Mouse (Mus musculus): Measurements from ENCODE around the gene Hist2h2aa1.
"Not testable (repeated sequence)": the region's sequence is repeated elsewhere in the genome, so short reads cannot be mapped to it uniquely, and the experiment has no call there.

The Hist2h2aa1 gene

DNA sequence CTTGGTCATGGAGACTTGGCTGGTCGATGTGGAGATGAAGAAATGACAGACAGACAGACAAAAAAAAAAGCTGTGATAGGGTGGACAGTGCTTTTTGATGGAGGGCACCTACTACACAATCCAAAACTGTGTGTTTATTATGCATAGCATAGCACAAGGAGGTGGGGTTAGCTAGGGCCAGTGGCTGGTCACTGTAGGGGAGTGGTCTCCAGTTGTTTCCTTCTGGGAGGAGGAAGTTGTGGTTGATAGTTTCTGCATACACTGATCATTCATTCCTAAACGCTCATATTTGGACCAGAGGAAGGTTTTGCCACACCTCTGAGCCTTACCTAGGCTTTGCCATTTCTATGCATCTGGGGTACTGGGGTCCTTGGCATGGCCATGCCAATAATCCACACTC, 14.9 kb upstream of the Hist2h2aa1 start:
- no peak for DNase-seq (ENCODE audit: low spot score in 2 of 2)

DNA sequence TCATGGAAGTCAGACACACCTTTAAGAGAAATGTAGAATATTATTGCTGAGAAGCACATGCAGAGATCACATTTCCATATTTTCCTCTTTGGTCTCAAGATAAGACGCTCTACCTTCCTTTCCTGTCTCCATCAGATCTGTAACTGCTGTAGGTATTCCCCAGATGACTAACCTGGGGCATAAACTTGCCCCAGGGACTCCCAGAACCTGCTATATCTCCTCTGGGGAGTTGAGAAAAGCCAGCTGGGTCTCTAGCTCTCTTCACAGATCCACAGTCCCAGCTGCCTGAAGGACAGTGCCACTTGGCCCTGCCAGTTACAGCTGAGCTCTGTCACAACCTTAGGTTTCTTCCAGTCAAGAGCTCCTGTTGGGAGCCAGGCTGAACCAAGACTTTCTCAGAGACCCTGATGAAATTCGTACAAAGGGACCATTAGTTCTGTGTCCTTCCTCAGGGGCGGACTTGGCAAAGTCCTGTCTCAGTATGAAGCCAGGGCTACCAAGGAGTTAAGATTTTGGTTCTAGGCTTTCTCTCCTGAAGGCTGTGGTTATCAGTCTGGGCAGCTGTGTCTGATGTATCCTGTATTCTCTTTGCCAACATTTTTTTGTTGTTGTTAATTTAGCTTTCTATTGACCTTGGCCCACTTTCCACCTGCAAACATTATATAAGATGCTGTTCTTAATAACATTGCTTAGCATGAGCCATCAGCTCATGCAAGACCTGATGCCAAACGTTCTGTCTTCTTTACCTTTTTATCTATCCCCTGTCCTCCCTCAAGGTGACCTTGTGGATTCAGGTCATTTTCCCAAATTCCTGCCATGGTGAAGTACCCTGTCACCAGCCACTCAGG, 14.2 kb upstream of the Hist2h2aa1 start:
- DNase-seq (ENCODE audit: low spot score in 2 of 2) = no peak

DNA sequence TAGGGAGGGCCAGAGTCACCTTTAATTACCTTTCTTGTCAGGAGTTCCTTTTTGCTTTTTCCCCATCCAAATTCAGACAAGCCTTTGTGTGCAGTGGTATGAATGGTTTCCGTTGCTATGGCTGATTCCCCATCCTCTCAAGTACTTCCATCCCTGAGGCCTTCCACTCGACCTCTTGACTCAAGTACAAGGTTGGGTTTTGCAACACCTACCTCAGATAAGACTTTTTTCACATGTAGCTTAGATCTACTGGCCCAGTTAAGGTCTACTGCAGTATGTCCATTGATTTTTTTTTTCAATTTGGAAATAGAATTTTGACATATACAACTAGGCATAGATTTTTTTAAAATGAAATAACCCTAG, 13.6 kb upstream of the Hist2h2aa1 start:
- no peak for DNase-seq (ENCODE audit: low spot score in 2 of 2)

DNA sequence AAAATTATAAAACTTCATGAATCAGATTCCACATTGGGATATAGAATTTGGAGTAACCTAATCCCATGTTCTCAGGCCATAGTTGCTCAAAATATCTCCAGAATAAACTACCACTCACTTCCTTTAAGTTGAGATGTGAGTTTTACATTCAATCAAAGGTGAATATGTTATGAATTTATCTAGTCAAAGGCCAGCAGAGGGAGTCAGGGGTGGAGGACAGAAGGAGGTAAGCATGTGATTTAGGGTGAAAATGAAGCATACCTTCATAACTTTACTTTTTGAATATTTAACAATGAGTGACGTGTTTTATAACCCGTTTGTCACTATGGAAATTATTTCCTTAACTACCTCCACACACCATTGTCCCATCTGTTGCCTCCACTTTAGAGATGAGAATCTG, 10.4 kb upstream of the Hist2h2aa1 start:
- DNase-seq (ENCODE audit: low spot score in 2 of 2) = no peak

DNA sequence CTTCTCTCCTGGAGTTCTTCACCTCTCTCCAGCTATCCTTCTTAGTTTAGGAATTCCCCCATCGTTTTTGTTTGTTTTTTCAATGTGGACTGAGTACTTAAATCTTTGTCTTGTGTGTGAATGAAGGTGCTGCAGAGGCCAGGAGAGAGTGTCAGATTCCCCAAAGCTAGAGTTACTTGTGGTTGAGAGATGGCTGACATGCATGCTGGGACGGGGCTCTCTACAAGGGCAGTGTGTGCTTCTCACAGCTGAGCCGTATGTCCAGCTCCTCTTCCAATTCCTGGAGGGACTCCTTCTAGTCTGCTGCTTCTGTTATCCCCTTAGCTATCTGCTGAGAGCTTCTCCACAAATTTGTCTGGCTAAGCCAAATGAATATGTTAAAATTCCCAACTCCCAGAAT, 9.5 kb upstream of the Hist2h2aa1 start:
- DNase-seq (ENCODE audit: low spot score in 2 of 2) = no peak

DNA sequence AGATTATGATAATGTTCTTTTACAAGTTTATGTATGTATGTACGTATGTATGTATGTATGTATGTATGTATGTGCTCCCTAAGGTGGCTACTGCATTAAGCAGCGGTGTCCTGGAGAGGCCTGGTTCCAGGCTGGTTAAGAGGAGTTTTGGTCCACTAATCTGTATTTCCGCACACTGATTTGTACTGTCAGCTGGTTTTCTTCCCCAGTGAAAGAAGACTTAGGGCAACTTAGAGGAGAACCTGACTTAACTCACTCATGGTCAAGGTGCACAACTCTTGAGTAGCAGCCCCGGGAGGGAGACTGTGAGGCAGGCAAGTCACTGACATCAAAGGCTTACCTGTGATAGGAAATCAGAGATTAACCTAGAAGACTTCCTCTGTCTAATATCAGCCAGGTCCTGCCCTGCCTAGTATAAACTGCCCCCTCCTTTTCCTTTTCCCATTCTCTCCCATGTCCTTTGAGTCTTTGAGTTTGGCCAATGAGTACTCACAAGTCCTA, 8.4 kb upstream of the Hist2h2aa1 start:
- no peak for DNase-seq (ENCODE audit: low spot score in 2 of 2)

DNA sequence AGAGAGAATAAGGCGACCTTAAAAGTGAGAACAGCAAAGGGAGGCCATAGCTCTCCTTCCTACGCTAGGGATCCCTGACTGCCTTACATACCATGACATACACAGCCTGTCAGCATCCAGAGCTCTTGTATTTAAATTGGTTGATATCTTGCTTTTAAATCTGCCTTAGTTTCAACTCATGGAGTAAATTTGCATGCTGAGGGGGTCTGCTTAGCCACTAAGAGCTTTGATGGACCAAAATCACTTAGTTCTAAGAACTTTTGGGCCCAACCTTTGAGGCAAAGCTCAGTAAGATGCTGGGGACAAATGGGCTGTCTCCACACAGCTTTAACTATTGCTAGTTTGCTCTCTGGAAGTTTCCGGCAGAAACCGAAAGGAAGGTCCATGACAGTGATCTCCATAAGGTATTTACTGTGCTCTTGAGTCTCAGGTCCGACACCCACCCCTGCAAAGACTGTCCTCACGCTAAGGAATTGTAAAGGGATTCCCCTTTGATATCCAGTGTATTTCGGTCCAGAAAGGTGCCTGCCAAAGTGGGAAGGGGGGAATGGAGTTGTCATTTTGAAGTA, 7.9 kb upstream of the Hist2h2aa1 start:
- no peak for DNase-seq (ENCODE audit: low spot score in 2 of 2)

DNA sequence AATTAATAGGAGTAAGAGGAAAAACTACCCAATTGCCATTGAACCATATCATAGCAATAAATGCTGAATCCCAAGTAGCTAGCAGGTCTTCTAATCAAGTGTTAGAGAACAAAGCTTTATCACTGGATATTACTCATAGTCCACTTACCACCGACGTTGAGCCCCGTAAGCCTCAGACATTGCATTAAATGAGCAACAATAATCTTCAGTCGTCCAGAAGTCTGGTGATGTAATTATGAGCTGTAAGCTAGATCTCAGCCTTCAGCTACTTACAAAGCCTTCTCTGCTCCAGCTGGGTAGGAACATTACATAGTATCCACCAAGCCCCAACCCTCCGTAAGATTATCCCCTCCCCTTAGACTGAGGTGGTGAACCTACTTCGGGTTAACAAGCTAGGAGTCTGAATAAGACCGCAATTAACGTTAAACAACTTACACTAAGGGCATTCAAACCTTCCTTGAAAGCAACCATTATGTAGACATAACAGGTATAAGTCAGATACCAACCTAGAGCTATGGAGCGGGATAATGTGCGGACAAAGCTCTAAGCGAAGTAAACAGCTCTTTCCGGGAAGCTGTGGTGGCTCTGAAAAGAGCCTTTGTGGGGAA, 7.3 kb upstream of the Hist2h2aa1 start:
- DNase-seq (ENCODE audit: low spot score in 2 of 2) = no peak

DNA sequence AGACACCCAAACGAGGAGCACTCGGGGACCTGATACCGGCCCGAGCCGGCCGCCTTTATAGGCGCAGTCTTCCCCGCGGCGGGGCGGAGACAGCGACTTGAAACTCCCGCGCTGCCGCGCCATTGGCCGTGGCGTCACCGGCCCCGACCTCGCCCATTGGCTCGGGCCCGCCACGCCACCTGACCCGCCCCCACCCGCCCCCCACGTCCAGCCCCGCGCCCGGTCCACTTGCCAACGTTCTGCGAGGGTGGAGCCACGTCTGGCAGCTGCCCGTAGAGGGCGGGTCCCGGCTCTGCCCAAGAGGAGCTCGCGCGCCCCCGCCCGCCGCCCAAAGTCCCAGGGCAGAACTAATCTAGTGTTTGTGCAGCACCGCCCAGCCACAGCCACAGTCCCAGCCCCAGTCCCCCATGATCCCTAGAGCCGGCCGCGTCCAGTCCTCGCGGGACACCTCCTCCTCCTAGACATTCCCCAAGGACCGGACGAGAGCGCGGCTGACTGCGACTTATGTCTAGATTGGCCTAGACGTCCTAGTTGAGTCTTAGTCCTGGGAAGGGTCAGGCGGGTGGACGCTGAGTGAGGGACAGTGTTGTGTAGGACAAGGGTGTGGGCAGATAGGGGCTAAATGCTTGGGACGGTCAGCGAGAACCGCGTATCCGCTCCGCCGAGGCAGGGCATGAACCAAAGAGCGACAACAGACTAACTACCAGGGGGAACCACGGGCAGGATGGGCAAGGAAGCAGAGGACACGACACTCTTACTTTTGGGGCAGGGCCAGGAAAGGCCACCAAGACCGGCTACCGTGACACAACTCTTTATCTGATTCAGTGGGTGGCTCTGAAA, 6.1 kb upstream of the Hist2h2aa1 start, which contains the start of gene Hist2h3c2:
Hist2h3c2 (minus strand) TSS at position 174 of the 840 bp plus-strand sequence.
- DNase-seq (ENCODE audit: low spot score in 2 of 2) = not testable (repeated sequence)

DNA sequence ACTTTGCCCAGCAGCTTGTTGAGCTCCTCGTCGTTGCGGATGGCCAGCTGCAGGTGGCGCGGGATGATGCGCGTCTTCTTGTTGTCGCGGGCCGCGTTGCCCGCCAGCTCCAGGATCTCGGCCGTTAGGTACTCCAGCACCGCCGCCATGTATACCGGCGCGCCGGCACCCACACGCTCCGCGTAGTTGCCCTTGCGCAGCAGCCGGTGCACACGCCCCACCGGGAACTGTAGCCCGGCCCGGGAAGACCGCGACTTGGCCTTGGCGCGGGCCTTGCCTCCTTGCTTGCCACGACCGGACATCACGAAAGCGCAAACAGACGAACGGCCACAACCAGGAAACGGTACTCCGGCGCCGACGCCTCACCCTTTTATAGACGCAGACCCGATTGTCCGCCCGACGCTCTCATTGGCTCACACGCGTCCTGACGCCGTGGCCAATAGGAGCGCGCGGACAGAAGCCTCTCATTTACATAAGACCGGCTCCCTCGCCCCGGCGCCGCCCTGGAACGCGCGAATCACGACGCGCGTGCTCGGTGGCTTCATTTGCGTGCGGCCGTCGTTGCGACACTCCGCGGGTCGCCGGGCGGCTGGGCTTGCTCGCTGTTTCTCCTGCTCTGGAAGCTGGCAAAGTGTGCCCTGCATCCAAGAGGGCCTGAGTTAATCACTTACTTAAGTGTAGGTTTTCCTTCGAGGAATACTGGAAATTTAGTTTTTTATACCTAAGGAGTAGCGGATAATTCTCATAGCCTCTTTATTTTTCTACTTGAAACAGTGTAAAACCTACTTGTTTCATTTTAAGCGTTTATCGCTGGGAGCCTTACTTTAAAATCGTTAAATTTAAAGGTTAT, 5.1 kb upstream of the Hist2h2aa1 start, which contains the start of gene Hist2h2aa2:
Hist2h2aa2 (minus strand) TSS at position 328 of the 850 bp plus-strand sequence.
- peak; percentile 93 to 97 for DNase-seq (ENCODE audit: low spot score in 2 of 2)

DNA sequence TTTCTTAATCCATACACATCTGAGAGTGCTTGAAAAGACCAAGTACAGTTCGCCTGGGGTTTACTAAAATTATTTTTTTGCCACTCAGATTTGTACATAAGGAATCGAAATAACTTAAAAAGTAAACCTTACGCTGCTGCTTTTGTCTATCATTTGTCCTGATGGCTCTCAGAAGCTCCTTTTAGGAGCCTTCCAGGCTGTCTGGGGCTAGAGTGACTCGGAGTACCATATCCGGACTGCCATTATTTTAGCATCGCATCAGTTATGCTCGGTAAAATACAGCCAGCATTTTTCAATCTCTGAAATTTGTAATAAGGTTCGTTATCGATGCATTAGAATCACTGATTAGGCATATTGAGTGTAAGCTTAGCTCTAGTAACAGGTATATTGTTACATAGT, 4.5 kb upstream of the Hist2h2aa1 start:
- no peak for DNase-seq (ENCODE audit: low spot score in 2 of 2)

DNA sequence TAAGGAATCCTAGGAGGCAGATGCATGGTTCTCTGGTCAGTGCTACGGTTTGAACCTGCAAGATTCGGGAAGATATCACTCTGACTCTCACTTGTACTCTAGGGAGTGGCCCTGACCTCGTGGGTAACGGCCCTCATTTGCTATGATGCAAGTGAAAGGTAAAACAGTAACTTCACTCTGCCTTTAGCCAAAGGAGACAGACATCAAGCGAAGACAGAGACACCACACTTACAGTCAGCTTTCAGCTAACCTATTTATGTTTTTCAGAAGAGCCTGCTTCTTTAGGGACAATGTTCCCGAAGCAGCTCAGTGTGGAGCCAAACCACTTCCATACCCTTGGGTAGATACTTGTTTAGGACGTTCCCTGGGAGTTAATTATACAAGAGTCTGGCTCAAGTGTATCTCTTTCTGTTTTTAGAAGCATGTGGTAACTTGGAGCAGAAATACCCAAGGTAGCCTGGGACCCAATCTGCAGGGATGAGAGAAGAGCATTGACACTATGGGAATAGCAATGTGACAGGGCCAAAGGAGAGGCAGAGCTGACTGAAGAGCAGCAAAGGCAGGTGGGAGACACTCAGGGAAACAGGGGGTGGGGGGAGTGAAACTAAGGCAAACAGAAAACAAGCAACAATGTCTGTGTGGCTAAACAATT, 1.2 kb upstream of the Hist2h2aa1 start:
- DNase-seq (ENCODE audit: low spot score in 2 of 2) = no peak

DNA sequence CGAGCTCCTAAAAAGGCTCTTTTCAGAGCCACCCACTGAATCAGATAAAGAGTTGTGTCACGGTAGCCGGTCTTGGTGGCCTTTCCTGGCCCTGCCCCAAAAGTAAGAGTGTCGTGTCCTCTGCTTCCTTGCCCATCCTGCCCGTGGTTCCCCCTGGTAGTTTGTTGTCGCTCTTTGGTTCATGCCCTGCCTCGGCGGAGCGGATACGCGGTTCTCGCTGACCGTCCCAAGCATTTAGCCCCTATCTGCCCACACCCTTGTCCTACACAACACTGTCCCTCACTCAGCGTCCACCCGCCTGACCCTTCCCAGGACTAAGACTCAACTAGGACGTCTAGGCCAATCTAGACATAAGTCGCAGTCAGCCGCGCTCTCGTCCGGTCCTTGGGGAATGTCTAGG, 721 bp downstream of the Hist2h2aa1 start:
- not testable (repeated sequence) for DNase-seq (ENCODE audit: low spot score in 2 of 2)

DNA sequence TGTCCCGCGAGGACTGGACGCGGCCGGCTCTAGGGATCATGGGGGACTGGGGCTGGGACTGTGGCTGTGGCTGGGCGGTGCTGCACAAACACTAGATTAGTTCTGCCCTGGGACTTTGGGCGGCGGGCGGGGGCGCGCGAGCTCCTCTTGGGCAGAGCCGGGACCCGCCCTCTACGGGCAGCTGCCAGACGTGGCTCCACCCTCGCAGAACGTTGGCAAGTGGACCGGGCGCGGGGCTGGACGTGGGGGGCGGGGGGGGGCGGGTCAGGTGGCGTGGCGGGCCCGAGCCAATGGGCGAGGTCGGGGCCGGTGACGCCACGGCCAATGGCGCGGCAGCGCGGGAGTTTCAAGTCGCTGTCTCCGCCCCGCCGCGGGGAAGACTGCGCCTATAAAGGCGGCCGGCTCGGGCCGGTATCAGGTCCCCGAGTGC, 1.1 kb downstream of the Hist2h2aa1 start, which contains the start of gene Hist2h3c1:
Hist2h3c1 (plus strand) TSS at position 259 of the 430 bp plus-strand sequence.
- not testable (repeated sequence) for DNase-seq (ENCODE audit: low spot score in 2 of 2)

DNA sequence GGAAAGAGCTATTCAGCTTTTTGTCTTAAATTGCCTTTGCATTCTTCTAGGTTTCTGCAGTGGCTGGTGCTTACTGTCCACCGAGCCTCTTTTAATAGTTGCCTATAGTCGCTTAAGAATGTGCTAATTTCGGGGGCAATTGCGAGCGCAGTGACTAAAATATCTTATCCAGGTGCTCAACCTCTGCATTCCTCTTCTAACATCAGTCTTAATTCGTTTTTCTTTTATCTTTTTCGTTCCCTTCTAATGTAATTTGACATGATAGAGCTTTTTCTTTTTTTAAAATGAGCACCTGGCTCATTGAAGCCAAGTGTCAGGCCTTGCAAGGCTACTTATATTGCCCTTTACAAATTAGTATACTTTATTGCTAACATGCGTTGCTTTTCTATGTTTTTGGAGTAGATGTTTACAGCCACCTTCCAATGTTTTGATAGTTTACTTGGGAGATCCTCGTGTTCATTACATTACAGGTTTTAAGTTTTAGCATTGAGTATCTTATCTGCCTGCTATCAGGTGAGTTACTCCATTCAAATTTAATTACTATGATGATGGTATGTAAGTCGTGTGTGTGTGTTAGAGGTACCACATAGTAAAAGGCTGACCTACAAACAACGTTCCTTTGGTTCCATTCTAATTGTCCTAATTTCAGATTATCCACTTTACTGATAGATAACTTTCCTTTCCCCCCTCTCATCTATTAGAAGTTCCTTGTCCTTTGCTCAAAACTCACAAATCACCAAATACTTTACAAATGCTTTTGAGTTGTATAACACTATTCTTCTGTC, 2.3 kb downstream of the Hist2h2aa1 start:
- no peak for DNase-seq (ENCODE audit: low spot score in 2 of 2)

DNA sequence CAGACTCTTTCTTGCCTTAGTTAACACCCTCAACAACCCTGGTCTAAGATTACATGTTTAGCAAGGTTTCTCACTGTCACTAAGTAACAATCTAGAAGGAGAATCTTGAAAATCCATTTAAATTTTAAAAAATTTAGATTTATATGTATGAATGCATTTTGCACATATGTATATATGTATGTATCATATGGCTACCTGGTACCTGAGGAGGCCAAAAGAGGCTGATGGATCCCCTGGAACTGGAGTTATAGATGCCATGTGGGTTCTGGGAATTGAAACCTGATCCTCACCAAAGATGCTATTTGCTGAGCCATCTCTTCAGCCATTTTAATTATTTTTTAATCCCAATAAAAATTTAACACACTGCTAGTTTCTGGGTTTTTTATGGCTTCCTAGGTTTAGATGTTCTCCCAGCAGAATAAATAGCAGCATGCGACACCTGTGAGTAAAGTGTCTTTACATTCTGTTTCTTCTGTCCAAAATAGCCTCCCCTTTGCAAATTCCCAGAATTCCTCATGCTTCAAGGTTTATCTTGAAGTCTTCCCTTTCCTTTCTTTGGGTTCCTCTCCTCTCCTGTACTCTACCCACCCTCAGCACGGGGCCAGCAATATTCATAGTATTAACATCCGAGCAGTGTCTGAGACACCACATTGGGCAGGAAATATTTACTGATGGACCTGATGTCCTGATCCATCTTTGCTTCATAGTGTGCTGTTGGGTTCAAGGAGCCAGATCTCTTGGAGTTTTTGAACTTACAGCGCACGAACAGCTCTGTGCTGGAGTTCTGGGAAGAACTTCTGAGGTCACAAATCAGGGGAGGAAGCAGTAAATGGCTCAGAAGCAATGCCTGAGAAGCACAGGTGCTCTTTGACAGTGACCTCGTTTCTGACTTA, 3.1 kb downstream of the Hist2h2aa1 start:
- DNase-seq (ENCODE audit: low spot score in 2 of 2) = no peak

DNA sequence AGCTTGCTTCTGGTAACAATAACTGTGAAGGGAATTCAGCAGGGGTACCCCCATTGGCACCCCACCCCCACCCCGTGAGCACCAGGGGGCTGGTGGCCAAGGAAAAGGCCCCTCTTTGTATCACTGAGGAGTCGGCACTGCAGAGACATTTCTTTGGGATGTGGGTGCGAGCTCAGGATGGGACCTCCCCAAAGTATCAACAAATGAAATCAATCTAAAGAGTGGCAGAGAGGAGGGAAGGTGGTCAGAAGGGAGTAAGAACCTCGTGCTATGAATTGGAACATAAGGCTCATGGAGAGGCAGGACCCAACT, 3.7 kb downstream of the Hist2h2aa1 start:
- DNase-seq (ENCODE audit: low spot score in 2 of 2) = no peak

DNA sequence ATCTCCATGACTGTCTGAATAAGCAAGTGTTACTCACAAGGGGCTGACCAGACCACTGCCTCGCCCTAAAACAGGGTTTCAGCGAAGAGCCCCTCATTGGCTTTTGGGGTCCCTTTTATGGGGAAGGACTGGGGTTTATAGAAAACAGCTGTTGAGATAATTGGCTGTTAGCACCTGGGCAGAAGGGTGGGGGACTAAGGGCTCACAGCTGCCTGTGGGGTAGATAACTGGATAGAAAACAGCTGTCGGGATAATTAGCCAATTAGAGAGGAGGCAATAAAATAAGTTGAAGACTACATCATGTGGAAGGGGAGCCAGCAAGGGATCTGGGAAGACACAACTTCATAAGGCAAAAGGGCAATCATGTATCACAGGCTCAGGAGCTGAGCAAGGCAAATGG, 5.6 kb downstream of the Hist2h2aa1 start:
- no peak for DNase-seq (ENCODE audit: low spot score in 2 of 2)

DNA sequence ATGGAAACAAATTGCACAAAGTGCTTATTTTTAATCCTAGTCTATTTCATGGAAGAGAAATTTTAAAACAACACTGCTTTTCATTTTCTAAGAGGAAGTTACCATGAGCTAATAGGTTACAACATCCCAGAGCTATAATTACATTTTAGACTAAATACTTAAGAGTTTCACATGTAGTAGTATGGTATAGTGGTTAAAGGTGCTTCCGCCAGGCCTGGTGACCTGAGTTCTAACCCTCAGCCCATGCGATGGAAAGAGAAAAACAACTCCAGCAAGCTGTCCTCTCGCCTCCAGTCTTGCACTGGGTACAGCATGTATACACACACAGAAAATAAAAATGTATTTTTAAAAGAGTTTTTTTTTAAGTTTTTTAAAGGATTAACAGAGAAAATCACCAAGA, 6.5 kb downstream of the Hist2h2aa1 start:
- no peak for DNase-seq (ENCODE audit: low spot score in 2 of 2)

Measured in frontal cortex, postnatal 14 days (tissue).